Mouse (Mus musculus) hindbrain, postnatal 0 days (tissue): ENCODE results near the gene Zfp780b. TPM values are rescaled to one million over a fixed set of nuclear protein-coding genes. Genes with fewer than 3 reads are reported as not detected.
"Not testable (repeated sequence)": the region's sequence is repeated elsewhere in the genome, so short reads cannot be mapped to it uniquely, and the experiment has no call there.

Source experiments
- ATAC-seq: fragments of 200-750 bp; cut with Nextera tagmentation; 2 replicates; pipeline ENCODE4 v1.8.0; 2017; ENCODE audit warnings: mild to moderate bottlenecking, moderate TSS enrichment, moderate library complexity
- DNase-seq: peaks from one replicate; pipeline ENCODE4 v3.0.0-alpha.2; 2015; ENCODE audit warnings: low spot score
- H3K27ac ChIP-seq: fragments of 300-500 bp; sonication (generic); 2 replicates; pipeline ENCODE4 v1.5.1; 2014; ENCODE audit warnings: mild to moderate bottlenecking
- H3K27me3 ChIP-seq: fragments of 300-500 bp; sonication (generic); 2 replicates; pipeline ENCODE4 v1.6.1; 2014; ENCODE audit warnings: low read length, mixed read lengths; ENCODE audit not compliant: insufficient read depth
- H3K36me3 ChIP-seq: fragments of 300-500 bp; sonication (generic); 2 replicates; pipeline ENCODE4 v1.6.1; 2014; ENCODE audit warnings: low read length, mixed read lengths; ENCODE audit not compliant: insufficient read depth
- H3K4me1 ChIP-seq: fragments of 300-500 bp; sonication (generic); 2 replicates; pipeline ENCODE4 v1.6.1; 2014; ENCODE audit warnings: antibody characterized with exemption, low read length, mixed read lengths; ENCODE audit not compliant: insufficient read depth
- H3K4me2 ChIP-seq: fragments of 300-500 bp; sonication (generic); 2 replicates; pipeline ENCODE4 v1.6.1; 2014; ENCODE audit warnings: low read depth, mild to moderate bottlenecking, low read length, moderate library complexity, mixed read lengths
- H3K4me3 ChIP-seq: fragments of 300-500 bp; sonication (generic); 2 replicates; pipeline ENCODE4 v1.5.1; 2014; ENCODE audit warnings: low read length
- H3K9ac ChIP-seq: fragments of 300-500 bp; sonication (generic); replicated peaks from 2 replicates; pipeline ENCODE4 v1.6.1; 2014; ENCODE audit warnings: mild to moderate bottlenecking, low read length, moderate library complexity, mixed read lengths
- H3K9me3 ChIP-seq: fragments of 300-500 bp; sonication (generic); 2 replicates; pipeline ENCODE4 v1.6.1; 2016; ENCODE audit warnings: low read length, mixed read lengths
- CTCF ChIP-seq: IDR thresholded peaks from 2 replicates; pipeline ENCODE4 v1.5.1; 2016; ENCODE audit warnings: antibody characterized with exemption, control low read depth, low read depth
- whole genome bisulfite sequencing: fragments of 180-500 bp; shearing (Covaris S2); extraction: QIAGEN DNeasy Blood & Tissue Kit; methylation state at CpG from one replicate; pipeline ENCODE4 v1.1.7; 2014; 5-methylcytosine and 5-hydroxymethylcytosine counted together
- polyA plus RNA-seq: library from polyadenylated mRNA; unstranded; fragments of >200 nt; fragmentation: Nextera tagmentation; extraction: Ambion mirVana; gene quantifications from 2 replicates; pipeline ENCODE4 v1.2.1, GENCODE M21; 2015
- total RNA-seq: library from RNA; depleted of rRNA; stranded (reverse); fragments of >200 nt; gene quantifications from 2 replicates; pipeline ENCODE4 v1.2.3, GENCODE M21; 2014; rRNA removed

Gene Zfp780b
- total and polyA plus RNA-seq, 2 experiments from 2014 or later: 16.6 to 18.4 TPM

DNA sequence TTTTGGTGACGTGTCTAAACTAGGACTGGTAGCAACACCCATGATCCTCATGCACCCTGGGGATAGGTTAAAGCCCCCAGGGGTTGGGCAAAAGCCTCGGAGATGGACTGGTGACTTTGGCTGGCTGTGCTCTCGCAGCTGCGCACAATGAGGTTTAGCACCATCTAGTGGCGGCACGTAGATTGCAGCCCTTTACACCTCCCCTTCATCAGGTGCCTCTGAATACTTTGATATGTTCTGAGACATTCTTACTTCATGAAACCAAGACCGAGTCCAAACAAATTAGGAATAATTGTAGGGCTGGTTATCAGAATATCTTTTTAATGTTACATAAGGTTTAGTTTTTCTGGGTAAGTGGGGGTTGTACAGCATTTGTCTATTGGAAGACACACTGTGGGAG lies 37.1 kb downstream of the Zfp780b start:
- H3K9ac ChIP-seq, H3K4me3 ChIP-seq, H3K9me3 ChIP-seq, H3K4me1 ChIP-seq, H3K4me2 ChIP-seq, ATAC-seq, H3K36me3 ChIP-seq, H3K27me3 ChIP-seq, H3K27ac ChIP-seq: not testable (repeated sequence)
- TF ChIP-seq CTCF: peak; percentile 43
- WGBS: 45% methylated on average over 5 of the region's 7 CpGs
- peak; percentile 3 for DNase-seq

DNA sequence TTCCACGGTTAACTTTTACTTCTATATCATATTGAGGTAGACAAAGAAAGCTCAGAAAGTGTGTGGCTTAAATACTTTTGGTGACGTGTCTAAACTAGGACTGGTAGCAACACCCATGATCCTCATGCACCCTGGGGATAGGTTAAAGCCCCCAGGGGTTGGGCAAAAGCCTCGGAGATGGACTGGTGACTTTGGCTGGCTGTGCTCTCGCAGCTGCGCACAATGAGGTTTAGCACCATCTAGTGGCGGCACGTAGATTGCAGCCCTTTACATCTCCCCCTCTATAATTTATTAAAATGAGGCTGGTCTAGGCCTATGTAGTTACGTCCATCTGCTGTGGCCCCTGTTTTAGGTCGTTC lies 45.2 kb downstream of the Zfp780b start:
- not testable (repeated sequence) for H3K4me1 ChIP-seq, H3K27ac ChIP-seq, H3K4me3 ChIP-seq, ATAC-seq, H3K9ac ChIP-seq, DNase-seq, H3K27me3 ChIP-seq, H3K36me3 ChIP-seq, H3K9me3 ChIP-seq
- WGBS: 14% methylated on average over 1 of the region's 9 CpGs
- 0 out of 2 replicates have a peak, but pooled peaks have one; percentile 4 for TF ChIP-seq CTCF
- peak overlapping the region; percentile 45 for H3K4me2 ChIP-seq

DNA sequence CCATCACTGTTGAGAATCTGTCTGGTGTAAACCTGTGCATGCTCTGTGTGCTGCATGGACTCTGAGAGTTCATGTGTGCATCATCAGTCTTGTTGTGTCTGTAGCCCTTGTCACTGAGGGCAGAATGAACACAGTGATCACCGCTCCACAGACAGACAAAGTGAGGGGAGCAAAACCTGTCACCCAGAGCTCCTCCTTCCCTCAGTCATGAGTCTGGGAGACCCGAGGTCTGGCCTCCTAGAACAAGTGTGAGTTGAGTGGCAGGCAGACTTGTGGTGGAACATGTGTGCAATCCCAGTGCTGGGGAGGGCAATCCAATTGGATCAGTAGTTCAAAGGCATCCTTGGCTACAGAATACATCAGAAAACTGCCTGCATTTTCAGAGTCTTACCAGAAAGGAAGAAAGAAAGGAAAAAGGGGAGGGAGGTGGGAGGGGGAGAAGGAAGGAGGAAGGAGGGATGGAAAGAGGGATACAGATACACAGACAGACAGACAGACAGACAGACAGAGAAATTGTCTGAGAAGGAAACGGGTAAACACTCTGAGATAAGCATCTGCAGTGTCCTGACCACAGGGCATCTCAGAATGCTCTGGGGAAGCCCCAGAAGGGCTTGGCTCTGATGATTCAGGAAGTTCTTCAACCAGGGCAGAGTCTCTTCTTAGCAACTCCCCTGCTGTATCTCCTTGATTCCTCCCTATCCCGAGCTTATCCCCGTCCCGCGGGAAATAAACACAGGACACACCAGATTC lies 45.7 kb downstream of the Zfp780b start:
- no peak overlapping the region; the same call in 1 of the 2 replicates for H3K4me3 ChIP-seq
- no peak for ATAC-seq

DNA sequence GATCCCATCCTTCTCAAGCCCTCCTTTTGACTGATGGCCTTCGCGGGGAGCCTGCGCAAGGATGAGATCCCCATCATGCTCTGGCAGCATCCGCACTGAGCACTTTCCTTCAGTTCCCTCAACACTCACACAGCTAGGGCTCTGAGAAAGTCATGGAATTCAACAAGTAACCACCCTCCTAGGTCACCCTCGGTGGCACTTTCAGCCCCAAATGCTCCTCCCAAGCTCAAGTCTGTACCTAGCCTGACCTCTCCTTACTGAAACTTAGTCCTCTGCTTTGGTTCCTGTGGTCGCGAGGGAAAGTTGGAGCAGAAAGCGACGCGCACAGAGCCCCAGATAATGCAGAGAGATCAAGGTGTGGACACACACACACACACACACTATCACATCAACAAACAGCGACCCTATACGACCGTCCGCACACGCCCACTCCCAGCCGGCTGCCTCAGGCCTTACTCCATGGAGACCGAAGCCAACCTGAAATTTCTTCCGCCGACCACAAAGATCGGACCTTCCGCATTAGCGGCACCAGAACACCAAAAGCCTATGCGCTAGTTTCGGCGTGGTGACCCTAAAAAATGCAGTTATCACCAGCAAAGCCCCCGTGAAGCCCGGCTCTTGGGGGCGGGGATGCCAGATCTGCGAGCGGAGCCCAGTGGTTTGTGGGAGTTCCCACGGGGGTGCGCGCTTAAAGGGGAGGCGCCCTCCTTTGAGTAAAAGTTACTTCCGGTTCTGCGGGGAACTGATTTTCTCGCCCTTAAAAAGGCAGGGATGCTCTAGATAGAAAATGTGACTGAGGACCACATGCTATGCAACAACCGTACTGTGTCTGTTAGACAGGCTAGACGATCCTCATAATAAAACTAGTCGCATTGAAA lies 49.9 kb downstream of the Zfp780b start, which contains the start of gene Zfp974:
Zfp974 (minus strand) TSS at position 643 of the 878 bp plus-strand sequence.
- ATAC-seq: peak; percentile 95

More for the DNA sequence above, 45.7 kb downstream of the Zfp780b start:
- 28% methylated on average over 7 of the region's 7 CpGs for WGBS
- H3K4me2 ChIP-seq: peak overlapping the region; percentile 45
- DNase-seq: no peak
- H3K9ac ChIP-seq: 0 out of 2 replicates have a peak overlapping the region, but pooled peaks have one; percentile 13
- H3K27me3 ChIP-seq: no peaks in the 10 kb centered on the region
- no peaks in the 10 kb centered on the region for H3K9me3 ChIP-seq
- H3K36me3 ChIP-seq: no peaks in the 10 kb centered on the region
- 0 out of 2 replicates have a peak, but pooled peaks cover 4% of the 10 kb centered on the region for H3K4me1 ChIP-seq
- H3K27ac ChIP-seq: no peak overlapping the region
- no peak for TF ChIP-seq CTCF

DNA sequence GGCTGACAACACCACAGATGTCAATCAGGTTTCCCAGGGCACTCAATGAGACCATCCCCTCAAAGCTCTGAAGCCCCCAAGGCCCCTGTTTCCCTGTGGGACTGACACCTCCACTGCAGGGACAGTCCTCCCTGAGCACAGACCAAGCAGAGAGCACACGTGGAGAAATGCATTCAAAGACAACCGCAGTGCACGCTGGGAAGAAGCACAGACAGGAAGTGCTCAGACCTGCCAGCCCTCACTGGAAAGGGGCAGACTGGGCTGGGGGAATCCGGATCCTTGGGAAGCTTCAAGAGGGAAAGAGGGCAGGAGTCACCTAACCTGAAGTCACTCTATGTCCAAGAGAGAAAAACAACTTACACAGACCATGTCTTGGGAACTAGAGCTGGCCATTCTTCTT lies 51.9 kb downstream of the Zfp780b start:
- WGBS: 32% methylated on average over 4 of the region's 4 CpGs
- ATAC-seq, H3K4me1 ChIP-seq: not testable (repeated sequence)

More for the DNA sequence above, 49.9 kb downstream of the Zfp780b start, which contains the start of gene Zfp974:
- Histone ChIP-seq H3K4me1 (0 out of 2 replicates have a peak, but pooled peaks cover 4% of the 10 kb centered on the region), H3K36me3 (no peaks in the 10 kb centered on the region; the same call in 1 of the 2 replicates), H3K4me2 (peak within 1 kb of the TSS; percentile 80), H3K27ac (peak within 1 kb of the TSS; percentile 73), H3K9ac (peak within 1 kb of the TSS; percentile 69), H3K27me3 (no peaks in the 10 kb centered on the region), H3K9me3 (no peaks in the 10 kb centered on the region), H3K4me3 (peak within 1 kb of the TSS; percentile 58)
- peak; percentile 91 for DNase-seq
- 4% methylated on average over 40 of the region's 40 CpGs for WGBS
- TF ChIP-seq CTCF: no peak

DNA sequence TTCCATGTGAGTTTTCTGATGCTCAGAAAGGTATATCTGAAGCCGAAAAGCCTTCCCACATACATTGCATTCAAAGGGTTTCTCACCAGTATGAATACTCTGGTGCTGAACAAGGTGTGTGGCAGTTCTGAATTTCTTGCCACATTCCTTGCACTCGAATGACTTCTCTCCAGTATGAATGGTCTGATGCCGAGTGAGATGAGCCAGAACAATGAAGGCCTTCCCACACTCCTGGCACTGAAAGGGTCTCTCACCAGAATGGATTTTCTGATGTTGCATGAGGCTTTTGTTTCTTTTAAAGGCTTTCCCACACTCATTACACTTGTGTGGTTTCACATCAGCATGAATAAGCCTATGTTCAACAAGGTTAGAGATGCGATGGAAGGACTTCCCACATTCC lies 68.0 kb downstream of the Zfp780b start:
- H3K9me3 ChIP-seq, H3K4me1 ChIP-seq, H3K9ac ChIP-seq, H3K4me3 ChIP-seq, H3K27ac ChIP-seq, H3K27me3 ChIP-seq, H3K4me2 ChIP-seq, DNase-seq, ATAC-seq: not testable (repeated sequence)
- 61% methylated on average over 3 of the region's 4 CpGs for WGBS
- H3K36me3 ChIP-seq: peaks cover 17% of the 10 kb centered on the region

More for the DNA sequence above, 51.9 kb downstream of the Zfp780b start:
- DNase-seq, H3K9ac ChIP-seq, H3K9me3 ChIP-seq, H3K4me3 ChIP-seq, H3K27ac ChIP-seq, H3K4me2 ChIP-seq, H3K36me3 ChIP-seq, H3K27me3 ChIP-seq: not testable (repeated sequence)

Other genes with a start within 250 kb of the Zfp780b start
- 24.3 and 25.3 TPM in 2 replicates for gene Zfp60, start 247.8 kb downstream of the Zfp780b start, total RNA-seq
- 35.1 and 36.0 TPM in 2 replicates for gene Zfp60, start 247.8 kb downstream of the Zfp780b start, polyA plus RNA-seq
- gene Zfp626, start 172.0 kb downstream of the Zfp780b start, total RNA-seq: 4.5 and 4.7 TPM in 2 replicates
- 1.1 TPM in 2 replicates for gene Zfp626, start 172.0 kb downstream of the Zfp780b start, polyA plus RNA-seq
- 3.7 and 6.7 TPM in 2 replicates for gene Zfp59, start 140.6 kb downstream of the Zfp780b start, total RNA-seq
- gene Zfp59, start 140.6 kb downstream of the Zfp780b start, polyA plus RNA-seq: 4.1 and 5.1 TPM in 2 replicates
- gene Zfp607a, start 121.6 kb downstream of the Zfp780b start, total RNA-seq: 1.5 and 2.1 TPM in 2 replicates
- gene Zfp607a, start 121.6 kb downstream of the Zfp780b start, polyA plus RNA-seq: 0.39 and 0.90 TPM in 2 replicates
- gene Zfp974, start 49.7 kb downstream of the Zfp780b start, total RNA-seq: 9.0 and 13.2 TPM in 2 replicates
- gene Zfp974, start 49.7 kb downstream of the Zfp780b start, polyA plus RNA-seq: 6.3 and 7.2 TPM in 2 replicates
- gene Zfp850, start 34.9 kb upstream of the Zfp780b start, total RNA-seq: 4.4 and 5.1 TPM in 2 replicates
- gene Zfp850, start 34.9 kb upstream of the Zfp780b start, polyA plus RNA-seq: 3.2 and 3.4 TPM in 2 replicates
- gene Psmc4, start 70.9 kb upstream of the Zfp780b start, total RNA-seq: 162 and 169 TPM in 2 replicates
- gene Psmc4, start 70.9 kb upstream of the Zfp780b start, polyA plus RNA-seq: 256 and 261 TPM in 2 replicates
- 0.97 and 1.7 TPM in 2 replicates for gene Fcgbp, start 92.1 kb upstream of the Zfp780b start, total RNA-seq
- 0.82 and 0.91 TPM in 2 replicates for gene Fcgbp, start 92.1 kb upstream of the Zfp780b start, polyA plus RNA-seq
- gene 9530053A07Rik, start 150.3 kb upstream of the Zfp780b start, total RNA-seq: 0.05 TPM in 1 of 2 replicates, not detected in the other
- gene 9530053A07Rik, start 150.3 kb upstream of the Zfp780b start, polyA plus RNA-seq: 0.16 and 0.19 TPM in 2 replicates
- 23.5 and 24.4 TPM in 2 replicates for gene Fbl, start 190.5 kb upstream of the Zfp780b start, total RNA-seq
- gene Fbl, start 190.5 kb upstream of the Zfp780b start, polyA plus RNA-seq: 70.7 and 73.7 TPM in 2 replicates
- gene Dyrk1b, start 200.3 kb upstream of the Zfp780b start, total RNA-seq: 36.7 and 43.6 TPM in 2 replicates
- 7.8 and 8.4 TPM in 2 replicates for gene Dyrk1b, start 200.3 kb upstream of the Zfp780b start, polyA plus RNA-seq